Mouse (Mus musculus): Measurements from ENCODE around the gene Mamdc2. TPM values are rescaled to one million over a fixed set of nuclear protein-coding genes. Genes with fewer than 3 reads are reported as not detected.

Mamdc2 gene
- polyA plus RNA-seq, 1 experiment from 2014 or later = 1.5 TPM

GRCm38 (mm10) chr19:23457492-23457891 is 9.2 kb upstream of the Mamdc2 start:
- Histone ChIP-seq H3K4me1 (ENCODE audit: control insufficient read depth, insufficient read depth, low read length) (no peaks in the 10 kb centered on the region), H3K27me3 (ENCODE audit: control insufficient read depth, insufficient read depth, low read length) (no peaks in the 10 kb centered on the region), H3K27ac (ENCODE audit: low read depth, low read length) (no peak overlapping the region), H3K4me3 (ENCODE audit: low read depth, low read length) (no peak overlapping the region), H3K9me3 (replicated peaks; ENCODE audit: control insufficient read depth, low read length) (0 out of 2 replicates have a peak, but pooled peaks cover 3% of the 10 kb centered on the region), H3K36me3 (ENCODE audit: control insufficient read depth, insufficient read depth, low read length) (no peaks in the 10 kb centered on the region), H3K9ac (ENCODE audit: low read depth, low read length) (no peak overlapping the region), H3K4me2 (no peak overlapping the region)
- no peak for ATAC-seq (replicated peaks; ENCODE audit: insufficient number of reproducible peaks, low FRiP score, low TSS enrichment)
- 33% methylated on average over 4 of the region's 4 CpGs for WGBS (ENCODE audit: insufficient replicate concordance)

GRCm38 (mm10) chr19:23451361-23451760 is 3.1 kb upstream of the Mamdc2 start:
- 74% methylated on average over 4 of the region's 4 CpGs for WGBS (ENCODE audit: insufficient replicate concordance)
- Histone ChIP-seq H3K4me2 (no peak overlapping the region), H3K9ac (ENCODE audit: low read depth, low read length) (no peak overlapping the region), H3K27ac (ENCODE audit: low read depth, low read length) (no peak overlapping the region), H3K27me3 (ENCODE audit: control insufficient read depth, insufficient read depth, low read length) (no peaks in the 10 kb centered on the region), H3K4me3 (ENCODE audit: low read depth, low read length) (no peak overlapping the region), H3K36me3 (ENCODE audit: control insufficient read depth, insufficient read depth, low read length) (no peaks in the 10 kb centered on the region), H3K9me3 (replicated peaks; ENCODE audit: control insufficient read depth, low read length) (0 out of 2 replicates have a peak, but pooled peaks cover 3% of the 10 kb centered on the region), H3K4me1 (ENCODE audit: control insufficient read depth, insufficient read depth, low read length) (peaks cover 4% of the 10 kb centered on the region; the same call in 1 of the 2 replicates)
- ATAC-seq (replicated peaks; ENCODE audit: insufficient number of reproducible peaks, low FRiP score, low TSS enrichment) = no peak

GRCm38 (mm10) chr19:23447221-23447987 is 838 bp downstream of the Mamdc2 start:
- Histone ChIP-seq H3K9ac (ENCODE audit: low read depth, low read length) (peak overlapping the region; percentile 67), H3K4me1 (ENCODE audit: control insufficient read depth, insufficient read depth, low read length) (peaks cover 4% of the 10 kb centered on the region; the same call in 1 of the 2 replicates), H3K4me2 (peak overlapping the region; percentile 98), H3K27me3 (ENCODE audit: control insufficient read depth, insufficient read depth, low read length) (no peaks in the 10 kb centered on the region), H3K9me3 (replicated peaks; ENCODE audit: control insufficient read depth, low read length) (no peaks in the 10 kb centered on the region), H3K4me3 (ENCODE audit: low read depth, low read length) (peak overlapping the region; percentile 56), H3K27ac (ENCODE audit: low read depth, low read length) (no peak overlapping the region), H3K36me3 (ENCODE audit: control insufficient read depth, insufficient read depth, low read length) (no peaks in the 10 kb centered on the region)
- ATAC-seq (replicated peaks; ENCODE audit: insufficient number of reproducible peaks, low FRiP score, low TSS enrichment) = 0 out of 2 replicates have a peak, but pooled peaks have one; percentile 31
- WGBS (ENCODE audit: insufficient replicate concordance) = under 1% methylated on average over 23 of the region's 23 CpGs

GRCm38 (mm10) chr19:23444910-23445845 is 3.1 kb downstream of the Mamdc2 start:
- H3K4me1 ChIP-seq (ENCODE audit: control insufficient read depth, insufficient read depth, low read length) = peaks cover 4% of the 10 kb centered on the region; the same call in 1 of the 2 replicates
- no peaks in the 10 kb centered on the region for H3K36me3 ChIP-seq (ENCODE audit: control insufficient read depth, insufficient read depth, low read length)
- H3K4me3 ChIP-seq (ENCODE audit: low read depth, low read length) = no peak overlapping the region
- no peaks in the 10 kb centered on the region for H3K9me3 ChIP-seq (replicated peaks; ENCODE audit: control insufficient read depth, low read length)
- H3K9ac ChIP-seq (ENCODE audit: low read depth, low read length) = no peak overlapping the region
- H3K27ac ChIP-seq (ENCODE audit: low read depth, low read length) = no peak overlapping the region
- H3K4me2 ChIP-seq = no peak overlapping the region
- WGBS (ENCODE audit: insufficient replicate concordance) = 47% methylated on average over 7 of the region's 7 CpGs
- no peak for ATAC-seq (replicated peaks; ENCODE audit: insufficient number of reproducible peaks, low FRiP score, low TSS enrichment)
- no peaks in the 10 kb centered on the region for H3K27me3 ChIP-seq (ENCODE audit: control insufficient read depth, insufficient read depth, low read length)

- no peaks in the 10 kb centered on the region for H3K4me1 ChIP-seq (ENCODE audit: control insufficient read depth, insufficient read depth, low read length)
- no peak overlapping the region for H3K27ac ChIP-seq (ENCODE audit: low read depth, low read length)
- H3K9ac ChIP-seq (ENCODE audit: low read depth, low read length) = no peak overlapping the region
- no peak overlapping the region for H3K4me2 ChIP-seq
- 57% methylated on average over 4 of the region's 4 CpGs for WGBS (ENCODE audit: insufficient replicate concordance)
- no peak overlapping the region for H3K4me3 ChIP-seq (ENCODE audit: low read depth, low read length)
- no peaks in the 10 kb centered on the region for H3K27me3 ChIP-seq (ENCODE audit: control insufficient read depth, insufficient read depth, low read length)
- H3K36me3 ChIP-seq (ENCODE audit: control insufficient read depth, insufficient read depth, low read length) = no peaks in the 10 kb centered on the region
- ATAC-seq (replicated peaks; ENCODE audit: insufficient number of reproducible peaks, low FRiP score, low TSS enrichment) = no peak
- H3K9me3 ChIP-seq (replicated peaks; ENCODE audit: control insufficient read depth, low read length) = no peaks in the 10 kb centered on the region
Observed at GRCm38 (mm10) chr19:23435731-23436130, 12.5 kb downstream of the Mamdc2 start.

- Histone ChIP-seq H3K36me3 (ENCODE audit: control insufficient read depth, insufficient read depth, low read length) (no peaks in the 10 kb centered on the region), H3K4me1 (ENCODE audit: control insufficient read depth, insufficient read depth, low read length) (no peaks in the 10 kb centered on the region), H3K4me3 (ENCODE audit: low read depth, low read length) (no peak overlapping the region), H3K4me2 (no peak overlapping the region), H3K27ac (ENCODE audit: low read depth, low read length) (no peak overlapping the region), H3K9me3 (replicated peaks; ENCODE audit: control insufficient read depth, low read length) (no peaks in the 10 kb centered on the region), H3K9ac (ENCODE audit: low read depth, low read length) (no peak overlapping the region), H3K27me3 (ENCODE audit: control insufficient read depth, insufficient read depth, low read length) (no peaks in the 10 kb centered on the region)
- 85% methylated on average over 11 of the region's 11 CpGs for WGBS (ENCODE audit: insufficient replicate concordance)
- no peak for ATAC-seq (replicated peaks; ENCODE audit: insufficient number of reproducible peaks, low FRiP score, low TSS enrichment)
Observed at GRCm38 (mm10) chr19:23434433-23434832, 13.8 kb downstream of the Mamdc2 start.

DNA sequence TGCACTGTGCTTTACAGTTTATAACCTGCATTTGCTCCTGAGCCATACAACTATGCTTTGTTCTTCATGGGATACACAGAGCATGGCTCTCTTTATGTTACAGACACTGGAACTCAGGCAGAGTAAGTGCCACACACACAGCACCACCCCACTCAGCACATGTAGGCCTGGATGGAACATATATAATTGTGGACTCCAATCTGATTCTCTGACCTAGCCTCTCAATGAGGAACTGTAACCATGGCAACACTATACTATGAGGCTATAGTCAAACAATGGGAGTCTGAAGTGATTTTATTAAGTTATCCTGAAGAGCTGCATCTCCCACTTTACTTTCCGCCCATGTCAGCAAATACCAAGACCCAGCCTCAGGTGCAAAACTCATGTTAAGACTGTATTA is 30.6 kb downstream of the Mamdc2 start:
- H3K9ac ChIP-seq (ENCODE audit: low read depth, low read length) = no peak overlapping the region
- no peak overlapping the region for H3K4me2 ChIP-seq
- no peaks in the 10 kb centered on the region for H3K4me1 ChIP-seq (ENCODE audit: control insufficient read depth, insufficient read depth, low read length)
- ATAC-seq (replicated peaks; ENCODE audit: insufficient number of reproducible peaks, low FRiP score, low TSS enrichment) = no peak
- no peak overlapping the region for H3K4me3 ChIP-seq (ENCODE audit: low read depth, low read length)
- no peak overlapping the region for H3K27ac ChIP-seq (ENCODE audit: low read depth, low read length)
- H3K27me3 ChIP-seq (ENCODE audit: control insufficient read depth, insufficient read depth, low read length) = no peaks in the 10 kb centered on the region
- H3K36me3 ChIP-seq (ENCODE audit: control insufficient read depth, insufficient read depth, low read length) = no peaks in the 10 kb centered on the region
- H3K9me3 ChIP-seq (replicated peaks; ENCODE audit: control insufficient read depth, low read length) = no peaks in the 10 kb centered on the region
- 76% methylated on average over 1 of the region's 1 CpGs for WGBS (ENCODE audit: insufficient replicate concordance)

- no peaks in the 10 kb centered on the region for H3K9me3 ChIP-seq (replicated peaks; ENCODE audit: control insufficient read depth, low read length)
- no peaks in the 10 kb centered on the region for H3K36me3 ChIP-seq (ENCODE audit: control insufficient read depth, insufficient read depth, low read length)
- no peak overlapping the region for H3K9ac ChIP-seq (ENCODE audit: low read depth, low read length)
- H3K4me2 ChIP-seq = no peak overlapping the region
- 83% methylated on average over 5 of the region's 5 CpGs for WGBS (ENCODE audit: insufficient replicate concordance)
- H3K27ac ChIP-seq (ENCODE audit: low read depth, low read length) = no peak overlapping the region
- no peaks in the 10 kb centered on the region for H3K27me3 ChIP-seq (ENCODE audit: control insufficient read depth, insufficient read depth, low read length)
- ATAC-seq (replicated peaks; ENCODE audit: insufficient number of reproducible peaks, low FRiP score, low TSS enrichment) = no peak
- H3K4me3 ChIP-seq (ENCODE audit: low read depth, low read length) = no peak overlapping the region
- H3K4me1 ChIP-seq (ENCODE audit: control insufficient read depth, insufficient read depth, low read length) = no peaks in the 10 kb centered on the region
Observed at GRCm38 (mm10) chr19:23410800-23411199, 37.4 kb downstream of the Mamdc2 start.
